Mouse (Mus musculus) heart, embryonic 12.5 days (tissue): ENCODE measurements around the gene Gm6121. TPM values are rescaled to one million over a fixed set of nuclear protein-coding genes. Genes with fewer than 3 reads are reported as not detected.
"Not testable (repeated sequence)": the region's sequence is repeated elsewhere in the genome, so short reads cannot be mapped to it uniquely, and the experiment has no call there.

Source experiments
- ATAC-seq: fragments of 200-750 bp; cut with Nextera tagmentation; 2 replicates; pipeline ENCODE4 v1.8.0; 2017; ENCODE audit warnings: moderate TSS enrichment, moderate library complexity; ENCODE audit not compliant: insufficient number of reproducible peaks, low FRiP score
- H3K27ac ChIP-seq: fragments of 300-500 bp; sonication (generic); 2 replicates; pipeline ENCODE4 v1.5.1; 2016; ENCODE audit warnings: mild to moderate bottlenecking, moderate library complexity; ENCODE audit not compliant: poor library complexity, severe bottlenecking
- H3K27me3 ChIP-seq: fragments of 300-500 bp; sonication (generic); replicated peaks from 2 replicates; pipeline ENCODE4 v1.6.1; 2016; ENCODE audit warnings: mild to moderate bottlenecking, moderate library complexity
- H3K36me3 ChIP-seq: fragments of 300-500 bp; sonication (generic); 2 replicates; pipeline ENCODE4 v1.6.1; 2016; ENCODE audit warnings: mild to moderate bottlenecking, moderate library complexity
- H3K4me1 ChIP-seq: fragments of 300-500 bp; sonication (generic); replicated peaks from 2 replicates; pipeline ENCODE4 v1.6.1; 2016; ENCODE audit warnings: mild to moderate bottlenecking
- H3K4me2 ChIP-seq: fragments of 300-500 bp; sonication (generic); 2 replicates; pipeline ENCODE4 v1.6.1; 2016; ENCODE audit warnings: mild to moderate bottlenecking, moderate library complexity
- H3K4me3 ChIP-seq: fragments of 300-500 bp; sonication (generic); 2 replicates; pipeline ENCODE4 v1.5.1; 2016; ENCODE audit warnings: mild to moderate bottlenecking
- H3K9ac ChIP-seq: fragments of 300-500 bp; sonication (generic); 2 replicates; pipeline ENCODE4 v1.6.1; 2016; ENCODE audit warnings: mild to moderate bottlenecking, moderate library complexity
- H3K9me3 ChIP-seq: fragments of 300-500 bp; sonication (generic); replicated peaks from 2 replicates; pipeline ENCODE4 v1.6.1; 2016; ENCODE audit warnings: mild to moderate bottlenecking, moderate library complexity
- WGBS: fragments of 180-500 bp; shearing (Covaris S2); methylation state at CpG from one replicate; pipeline ENCODE4 v1.1.7; 2016; 5-methylcytosine and 5-hydroxymethylcytosine counted together
- polyA plus RNA-seq: library from polyadenylated mRNA; unstranded; fragments of >200 nt; fragmentation: Nextera tagmentation; extraction: Ambion mirVana; gene quantifications from 2 replicates; pipeline ENCODE4 v1.2.1, GENCODE M21; 2016

Gm6121 gene
- polyA plus RNA-seq = not detected in 2 replicates

DNA sequence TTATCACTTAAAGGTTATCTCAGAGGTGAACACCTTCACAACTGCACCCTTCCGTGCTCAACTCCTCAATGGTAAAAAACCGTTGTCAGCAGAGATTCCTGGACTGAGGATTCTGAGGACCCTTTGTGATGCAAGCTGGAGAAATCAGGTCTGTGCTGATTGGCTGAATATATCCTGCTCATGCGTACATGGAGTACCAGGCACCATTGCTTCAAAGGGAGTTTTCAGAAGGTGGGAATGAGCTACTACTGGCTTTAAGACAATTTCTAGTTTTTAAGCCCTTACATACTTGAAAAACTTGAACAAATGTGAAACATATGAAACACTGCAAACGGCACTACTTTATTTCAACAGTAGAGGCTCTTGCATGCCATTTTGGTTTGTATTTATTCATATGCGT is at the start of gene Gm6121:
Gm6121 (minus strand) TSS at position 101 of the 400 bp plus-strand sequence.
- not testable (repeated sequence) for H3K27me3 ChIP-seq, H3K9ac ChIP-seq, H3K4me1 ChIP-seq, ATAC-seq, H3K4me3 ChIP-seq, H3K9me3 ChIP-seq, H3K4me2 ChIP-seq, H3K27ac ChIP-seq, H3K36me3 ChIP-seq
- WGBS = no CpG with 5 or more reads among the region's 5 CpGs

Other genes with a start within 250 kb of the Gm6121 start
- gene Gm14525, start 233.1 kb downstream of the Gm6121 start, polyA plus RNA-seq = not detected in 2 replicates